Mouse (Mus musculus) thymus, adult 2 months (tissue): Measurements from ENCODE around the gene Oxsm. TPM values are rescaled to one million over a fixed set of nuclear protein-coding genes. Genes with fewer than 3 reads are reported as not detected.

Experiments
- DNase-seq: peaks from one replicate; pipeline ENCODE4 v3.0.0; 2021
- H3K27ac ChIP-seq: fragments of 200-500 bp; 2 replicates; pipeline ENCODE4 v1.5.1; 2012; ENCODE audit warnings: low read length, control low read depth; ENCODE audit not compliant: control insufficient read depth, insufficient read depth
- H3K27me3 ChIP-seq: fragments of 200-500 bp; 2 replicates; pipeline ENCODE4 v1.6.1; 2012; ENCODE audit warnings: mild to moderate bottlenecking, low read length, moderate library complexity, mixed read lengths; ENCODE audit not compliant: control insufficient read depth, insufficient read depth
- H3K36me3 ChIP-seq: fragments of 200-500 bp; 2 replicates; pipeline ENCODE4 v1.6.1; 2012; ENCODE audit warnings: mild to moderate bottlenecking, low read length, moderate library complexity; ENCODE audit not compliant: control insufficient read depth, insufficient read depth
- H3K4me1 ChIP-seq: fragments of 200-500 bp; replicated peaks from 2 replicates; pipeline ENCODE4 v1.6.1; 2012; ENCODE audit warnings: low read length; ENCODE audit not compliant: control insufficient read depth, insufficient read depth
- H3K4me3 ChIP-seq: fragments of 200-500 bp; 2 replicates; pipeline ENCODE4 v1.5.1; 2012; ENCODE audit warnings: mild to moderate bottlenecking, low read length, control low read depth, moderate library complexity; ENCODE audit not compliant: control insufficient read depth, insufficient read depth
- CTCF ChIP-seq: fragments of 200-500 bp; IDR thresholded peaks from 2 replicates; pipeline ENCODE4 v1.5.1; 2012; ENCODE audit warnings: mild to moderate bottlenecking, control low read depth, low read length, moderate library complexity, borderline replicate concordance; ENCODE audit not compliant: control insufficient read depth, poor library complexity, insufficient read depth; ENCODE audit errors: extremely low read depth
- POLR2A ChIP-seq: fragments of 200-500 bp; IDR thresholded peaks from 2 replicates; pipeline ENCODE4 v1.6.1; 2012; ENCODE audit warnings: mild to moderate bottlenecking, low read length, control low read depth, moderate library complexity; ENCODE audit not compliant: control insufficient read depth, poor library complexity, insufficient read depth; ENCODE audit errors: extremely low read depth
- WGBS: fragments of 180-500 bp; shearing (Covaris S2); methylation state at CpG from one replicate; pipeline ENCODE4 v1.1.7; 2018; 5-methylcytosine and 5-hydroxymethylcytosine counted together
- polyA plus RNA-seq: library from polyadenylated mRNA; depleted of rRNA; stranded (reverse); fragments of >200 nt; gene quantifications from 2 replicates; pipeline ENCODE4 v1.2.3, GENCODE M21; 2012

The Oxsm gene
- polyA plus RNA-seq, 1 experiment = 6.0 TPM

DNA sequence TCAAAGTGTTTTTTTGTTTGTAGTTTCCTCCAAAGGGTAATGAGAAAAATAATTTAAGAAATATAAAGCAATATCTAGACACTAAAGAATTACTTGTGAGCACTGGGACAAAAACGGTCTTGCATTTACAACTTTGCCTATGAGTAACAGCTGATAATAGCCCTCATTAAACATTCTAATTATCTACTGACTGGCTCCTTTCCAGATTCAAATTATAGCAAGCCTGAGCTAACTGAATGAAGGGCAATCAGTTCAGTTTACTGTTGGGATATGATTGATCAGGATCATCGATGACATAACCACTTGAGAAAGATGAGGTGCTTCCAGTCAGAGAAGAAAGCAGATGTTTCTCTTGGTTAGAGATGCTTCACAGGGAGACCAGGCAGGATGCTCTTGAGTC lies 20.2 kb downstream of the Oxsm start:
- H3K36me3 ChIP-seq = no peaks in the 10 kb centered on the region
- 94% methylated on average over 2 of the region's 2 CpGs for WGBS

DNA sequence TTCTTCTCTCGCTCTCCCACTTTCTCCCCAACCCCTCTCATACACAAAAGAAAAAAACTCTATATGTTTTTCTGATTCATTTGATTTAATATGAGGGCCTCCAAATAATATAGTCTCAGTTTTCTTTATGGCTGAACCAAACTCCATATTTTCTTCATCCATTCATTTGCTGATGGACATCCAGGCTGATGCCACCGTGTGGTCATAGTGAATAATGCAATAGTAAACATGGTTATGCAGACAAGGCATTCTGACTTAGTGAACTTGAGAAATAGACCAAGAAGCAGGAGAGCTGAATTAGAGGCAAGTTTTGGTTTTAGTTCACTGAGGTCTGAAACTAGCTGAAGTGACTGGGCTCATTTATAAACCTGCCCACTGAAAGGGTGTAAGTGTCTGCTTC lies 30.6 kb downstream of the Oxsm start:
- Histone ChIP-seq H3K4me3 (no peak overlapping the region), H3K27me3 (no peaks in the 10 kb centered on the region), H3K36me3 (no peaks in the 10 kb centered on the region), H3K4me1 (no peaks in the 10 kb centered on the region), H3K27ac (no peak overlapping the region)
- 51% methylated on average over 2 of the region's 2 CpGs for WGBS
- DNase-seq = no peak
- no peak for TF ChIP-seq CTCF
- TF ChIP-seq POLR2A = no peak

More for the DNA sequence above, 20.2 kb downstream of the Oxsm start:
- TF ChIP-seq POLR2A = no peak
- no peak for TF ChIP-seq CTCF
- Histone ChIP-seq H3K4me3 (no peak overlapping the region), H3K27ac (no peak overlapping the region), H3K27me3 (no peaks in the 10 kb centered on the region), H3K4me1 (no peaks in the 10 kb centered on the region)
- no peak for DNase-seq

DNA sequence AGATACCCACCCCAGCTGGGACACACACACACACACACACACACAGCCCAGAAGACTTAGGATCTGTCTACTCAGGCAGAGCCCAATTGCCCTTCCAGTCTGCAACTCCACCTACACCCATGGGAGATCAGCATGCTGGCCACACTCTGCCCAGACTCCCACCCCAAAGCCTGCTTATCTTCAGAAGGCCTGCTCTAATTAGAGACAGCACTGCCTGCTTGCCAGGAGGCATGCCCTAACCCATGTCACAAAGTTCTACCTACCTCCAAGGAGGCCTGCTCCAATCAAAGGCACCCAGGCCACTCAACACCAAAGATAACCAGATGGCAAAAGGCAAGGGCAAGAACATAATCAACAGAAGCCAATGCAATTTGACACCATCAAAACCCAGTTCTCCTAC lies 41.9 kb downstream of the Oxsm start:
- no peaks in the 10 kb centered on the region for H3K4me1 ChIP-seq
- no peak for TF ChIP-seq CTCF
- no peak for TF ChIP-seq POLR2A

DNA sequence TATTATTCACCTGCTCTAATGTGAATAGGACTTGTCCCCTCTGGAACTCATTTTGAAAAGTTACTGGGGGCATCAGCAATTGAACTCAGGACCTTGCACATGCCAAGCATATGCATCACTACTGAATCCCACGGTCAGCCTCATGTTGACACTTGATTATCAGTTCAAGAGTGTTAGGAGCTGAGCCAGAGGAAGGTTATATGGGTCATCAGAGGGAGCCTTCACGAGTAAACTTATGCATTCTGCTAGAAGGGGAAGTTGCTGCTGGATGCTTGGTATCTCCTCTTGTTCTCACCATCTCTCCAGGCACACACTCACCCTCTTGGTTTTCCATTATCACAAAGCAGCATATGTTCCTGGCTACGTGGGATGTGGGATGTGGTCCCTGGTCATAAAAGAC lies 47.9 kb downstream of the Oxsm start:
- no peaks in the 10 kb centered on the region for H3K27me3 ChIP-seq
- H3K4me1 ChIP-seq = peaks cover 5% of the 10 kb centered on the region; the same call in 1 of the 2 replicates
- 67% methylated on average over 3 of the region's 3 CpGs for WGBS
- TF ChIP-seq POLR2A = no peak
- TF ChIP-seq CTCF = no peak
- DNase-seq = no peak
- no peak overlapping the region for H3K4me3 ChIP-seq
- H3K27ac ChIP-seq = no peak overlapping the region
- no peaks in the 10 kb centered on the region for H3K36me3 ChIP-seq

More for the DNA sequence above, 41.9 kb downstream of the Oxsm start:
- H3K36me3 ChIP-seq = no peaks in the 10 kb centered on the region
- no peaks in the 10 kb centered on the region for H3K27me3 ChIP-seq
- no peak for DNase-seq
- H3K4me3 ChIP-seq = no peak overlapping the region
- H3K27ac ChIP-seq = no peak overlapping the region

DNA sequence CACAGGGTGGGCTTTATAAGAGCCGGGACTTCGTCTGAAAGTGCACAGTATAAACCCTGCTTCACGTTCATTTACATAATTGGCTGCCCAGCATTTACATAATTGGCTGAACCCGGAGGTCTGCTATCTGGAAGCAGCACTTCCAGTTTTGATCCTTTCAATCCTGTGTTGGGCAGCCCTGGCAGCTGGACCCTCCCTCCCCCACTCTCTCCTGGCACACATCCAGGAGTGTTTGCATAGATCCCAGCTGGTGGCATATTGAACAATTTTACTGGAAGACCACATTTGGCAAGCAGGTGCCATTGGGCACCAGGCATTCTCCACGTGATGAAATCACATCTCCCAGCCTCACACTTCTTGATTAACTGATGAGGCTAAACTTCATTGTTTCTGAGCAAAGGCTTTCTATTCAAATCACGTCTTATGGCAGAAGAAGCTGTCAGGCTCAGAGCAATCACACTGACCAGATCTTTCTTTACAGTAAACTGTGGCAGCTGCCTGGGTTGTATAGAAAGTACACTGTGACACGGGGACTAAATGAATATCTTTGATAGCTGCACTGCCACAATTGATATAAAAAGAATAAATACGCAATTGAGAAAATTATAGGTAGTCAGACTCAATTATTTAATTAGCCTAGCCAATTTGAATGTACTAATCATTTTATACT lies 48.5 kb downstream of the Oxsm start:
- H3K27me3 ChIP-seq = no peaks in the 10 kb centered on the region

DNA sequence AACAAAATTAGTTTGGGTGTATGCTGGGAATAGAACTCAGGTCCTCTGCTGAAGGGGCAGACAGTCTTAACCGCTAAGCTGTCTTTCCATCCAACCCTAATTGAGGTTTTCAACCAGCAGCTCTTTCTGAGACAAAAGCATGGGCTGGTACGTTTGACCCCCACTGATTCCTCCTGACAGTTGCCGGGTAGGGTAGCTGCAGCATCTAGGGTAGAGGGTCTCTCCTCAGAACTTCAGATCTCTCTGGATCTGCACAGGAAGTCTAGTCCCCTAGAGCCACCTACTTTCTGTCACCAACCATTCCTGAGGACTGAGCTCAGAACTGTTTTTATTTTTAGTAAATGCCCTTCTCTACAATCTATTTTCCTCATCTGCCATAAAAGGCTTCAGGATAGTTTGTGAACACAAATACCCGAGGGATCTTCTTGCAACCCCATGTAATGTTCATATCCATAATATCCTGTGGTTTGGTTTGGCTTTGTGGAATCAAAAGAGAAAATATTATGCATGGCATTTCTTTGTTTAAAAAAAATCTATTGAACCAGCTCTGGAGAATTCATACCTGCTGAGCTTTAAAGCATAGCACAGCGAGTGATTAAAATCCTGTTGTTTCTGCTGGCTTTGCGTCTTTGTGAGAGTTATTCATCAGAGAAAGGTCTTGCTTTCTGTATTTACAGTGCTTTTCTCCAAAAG lies 49.2 kb downstream of the Oxsm start:
- no peak for TF ChIP-seq POLR2A
- TF ChIP-seq CTCF = no peak
- H3K27ac ChIP-seq = no peak overlapping the region
- 89% methylated on average over 6 of the region's 6 CpGs for WGBS
- H3K4me3 ChIP-seq = no peak overlapping the region
- peaks cover 8% of the 10 kb centered on the region; the same call in 1 of the 2 replicates for H3K4me1 ChIP-seq
- H3K27me3 ChIP-seq = no peaks in the 10 kb centered on the region
- no peaks in the 10 kb centered on the region for H3K36me3 ChIP-seq
- no peak for DNase-seq

More for the DNA sequence above, 48.5 kb downstream of the Oxsm start:
- WGBS = 81% methylated on average over 8 of the region's 8 CpGs
- H3K4me3 ChIP-seq = no peak overlapping the region
- TF ChIP-seq POLR2A (no peak), CTCF (no peak)
- peaks cover 6% of the 10 kb centered on the region; the same call in 1 of the 2 replicates for H3K4me1 ChIP-seq
- H3K27ac ChIP-seq = no peak overlapping the region
- DNase-seq = no peak
- no peaks in the 10 kb centered on the region for H3K36me3 ChIP-seq

DNA sequence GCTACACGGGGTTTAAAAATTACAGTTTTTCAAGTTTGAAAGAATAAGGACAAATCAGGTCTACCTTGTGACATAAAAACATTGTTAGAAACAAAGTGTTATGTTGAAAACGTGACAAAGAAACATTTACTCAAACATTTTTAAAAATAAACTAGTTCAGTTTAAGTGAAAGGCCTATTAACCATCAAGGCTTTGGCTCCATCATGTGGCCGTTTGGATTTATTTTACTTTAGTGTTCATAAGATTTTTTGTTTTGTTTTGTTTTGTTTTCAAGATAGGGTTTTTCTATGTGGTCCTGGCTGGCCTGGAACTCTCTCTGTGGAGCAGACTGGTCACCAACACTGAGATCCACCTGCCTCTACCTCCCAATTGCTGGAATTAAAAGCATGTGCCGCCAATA lies 53.1 kb downstream of the Oxsm start:
- Histone ChIP-seq H3K27me3 (no peaks in the 10 kb centered on the region), H3K4me3 (no peak overlapping the region), H3K36me3 (no peaks in the 10 kb centered on the region), H3K4me1 (peaks cover 8% of the 10 kb centered on the region; the same call in 1 of the 2 replicates), H3K27ac (peak overlapping the region; percentile 52)
- TF ChIP-seq CTCF (no peak), POLR2A (no peak)
- DNase-seq = peak; percentile 47
- WGBS = 38% methylated on average over 4 of the region's 4 CpGs
